Mouse (Mus musculus) lung, postnatal 0 days (tissue): ENCODE results near the gene Exosc5. TPM values are rescaled to one million over a fixed set of nuclear protein-coding genes. Genes with fewer than 3 reads are reported as not detected.
A peak's percentile ranks its signal among the peaks of the same experiment; 100 is the strongest.

ENCODE experiments used
- ATAC-seq: fragments of 200-750 bp; cut with Nextera tagmentation; 2 replicates; pipeline ENCODE4 v1.8.0; 2017; ENCODE audit warnings: moderate library complexity
- DNase-seq: peaks from one replicate; pipeline ENCODE4 v3.0.0-alpha.2; 2016; ENCODE audit warnings: low spot score
- H3K27ac ChIP-seq: fragments of 300-500 bp; sonication (generic); 2 replicates; pipeline ENCODE4 v1.5.1; 2014; ENCODE audit warnings: antibody characterized with exemption, mild to moderate bottlenecking, low read length, mixed read lengths
- H3K27me3 ChIP-seq: fragments of 300-500 bp; sonication (generic); replicated peaks from 2 replicates; pipeline ENCODE4 v1.6.1; 2014; ENCODE audit warnings: low read length, mixed read lengths; ENCODE audit not compliant: insufficient read depth
- H3K36me3 ChIP-seq: fragments of 300-500 bp; sonication (generic); 2 replicates; pipeline ENCODE4 v1.6.1; 2014; ENCODE audit warnings: low read length, mixed read lengths; ENCODE audit not compliant: insufficient read depth
- H3K4me1 ChIP-seq: fragments of 300-500 bp; sonication (generic); 2 replicates; pipeline ENCODE4 v1.6.1; 2014; ENCODE audit warnings: antibody characterized with exemption, low read depth, low read length, mixed read lengths; ENCODE audit not compliant: insufficient read depth
- H3K4me2 ChIP-seq: fragments of 300-500 bp; sonication (generic); replicated peaks from 2 replicates; pipeline ENCODE4 v1.6.1; 2014; ENCODE audit warnings: low read depth, mild to moderate bottlenecking, low read length, moderate library complexity, mixed read lengths
- H3K4me3 ChIP-seq: fragments of 300-500 bp; sonication (generic); 2 replicates; pipeline ENCODE4 v1.5.1; 2014; ENCODE audit warnings: low read depth, low read length
- H3K9ac ChIP-seq: fragments of 300-500 bp; sonication (generic); replicated peaks from 2 replicates; pipeline ENCODE4 v1.6.1; 2014; ENCODE audit warnings: low read depth, mild to moderate bottlenecking
- H3K9me3 ChIP-seq: fragments of 300-500 bp; sonication (generic); 2 replicates; pipeline ENCODE4 v1.6.1; 2016; ENCODE audit warnings: low read length, mixed read lengths
- CTCF ChIP-seq: IDR thresholded peaks from 2 replicates; pipeline ENCODE4 v1.5.1; 2016; ENCODE audit warnings: antibody characterized with exemption, mild to moderate bottlenecking
- EP300 ChIP-seq: IDR thresholded peaks from 2 replicates; pipeline ENCODE4 v1.6.1; 2016; ENCODE audit warnings: antibody characterized with exemption, mild to moderate bottlenecking, control low read depth
- WGBS: fragments of 180-500 bp; shearing (Covaris S2); extraction: QIAGEN DNeasy Blood & Tissue Kit; methylation state at CpG from one replicate; pipeline ENCODE4 v1.1.7; 2014; 5-methylcytosine and 5-hydroxymethylcytosine counted together
- polyA plus RNA-seq: library from polyadenylated mRNA; unstranded; fragments of >200 nt; fragmentation: Nextera tagmentation; extraction: Ambion mirVana; gene quantifications from 2 replicates; pipeline ENCODE4 v1.2.1, GENCODE M21; 2015

Gene Exosc5
- polyA plus RNA-seq, 1 experiment from 2014 or later = 49.7 TPM

DNA sequence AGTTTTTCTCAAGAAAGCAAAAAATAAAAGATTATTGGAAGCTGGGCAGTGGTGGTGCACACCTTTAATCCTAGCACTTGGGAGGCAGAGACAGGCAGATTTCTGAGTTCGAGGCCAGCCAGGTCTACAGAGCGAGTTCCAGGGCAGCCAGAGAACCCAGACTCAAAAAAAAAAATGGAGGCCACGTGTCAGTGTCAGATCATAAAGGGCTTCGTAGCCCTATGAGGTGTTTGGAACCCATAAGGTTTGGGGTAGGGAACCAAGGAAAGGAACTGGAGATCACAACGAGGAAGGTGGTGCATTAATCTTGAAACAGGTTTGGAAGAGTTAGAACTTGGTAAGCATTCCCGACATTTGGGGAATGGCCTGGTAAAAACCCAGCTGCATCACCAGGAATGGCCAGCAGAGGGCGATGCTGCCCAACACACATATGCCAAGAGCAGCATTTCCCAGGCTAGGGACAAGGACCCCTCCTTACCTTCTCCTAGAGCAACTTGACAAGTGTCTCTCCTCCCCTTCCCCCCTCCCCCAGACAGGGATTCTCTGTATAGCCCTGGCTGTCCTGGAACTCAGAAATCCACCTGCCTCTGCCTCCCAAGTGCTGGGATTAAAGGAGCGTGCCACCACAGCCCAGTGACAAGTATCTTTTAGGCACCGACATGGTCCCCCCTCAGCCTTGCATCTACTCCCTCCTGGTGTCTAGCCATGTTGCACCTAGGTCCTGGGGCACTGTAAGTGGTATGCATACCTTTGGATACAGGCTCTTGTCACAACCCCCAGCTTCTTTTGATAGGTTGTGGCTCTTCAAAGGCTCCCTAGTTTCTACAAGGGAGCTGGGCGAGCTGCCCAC is 61.0 kb downstream of the Exosc5 start:
- no peak for TF ChIP-seq EP300
- peak; percentile 96 for TF ChIP-seq CTCF
- Histone ChIP-seq H3K4me3 (no peak overlapping the region), H3K4me2 (peak overlapping the region; percentile 73; the same call in 1 of the 2 replicates), H3K27me3 (no peaks in the 10 kb centered on the region), H3K36me3 (peaks cover 36% of the 10 kb centered on the region; the same call in 1 of the 2 replicates), H3K27ac (no peak overlapping the region), H3K4me1 (no peaks in the 10 kb centered on the region), H3K9ac (no peak overlapping the region), H3K9me3 (no peaks in the 10 kb centered on the region)
- 58% methylated on average over 10 of the region's 10 CpGs for WGBS
- DNase-seq = peak; percentile 63
- ATAC-seq = peak; percentile 10; the same call in 1 of the 2 replicates

DNA sequence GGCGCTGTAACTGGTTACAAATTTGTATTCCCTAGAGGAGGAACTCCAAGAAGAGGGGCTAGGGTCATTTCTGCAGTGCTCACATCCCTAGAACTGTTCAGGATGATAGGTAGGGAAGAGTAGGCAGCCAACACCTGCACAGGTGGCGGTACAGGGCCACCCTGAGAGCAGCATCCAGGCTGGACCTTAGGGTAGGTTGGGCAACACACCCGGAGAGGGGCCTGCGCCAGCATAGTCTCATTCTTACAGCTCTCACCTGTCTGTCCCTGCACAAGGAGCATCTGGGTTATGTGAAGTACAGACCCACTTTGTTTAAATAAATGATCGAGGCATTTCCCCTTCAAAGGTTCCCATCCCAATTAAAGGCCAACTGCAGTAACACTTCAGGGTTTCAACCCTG is 61.8 kb downstream of the Exosc5 start:
- WGBS = 81% methylated on average over 5 of the region's 5 CpGs
- no peaks in the 10 kb centered on the region for H3K27me3 ChIP-seq
- H3K27ac ChIP-seq = no peak overlapping the region
- no peak overlapping the region for H3K4me2 ChIP-seq
- no peak overlapping the region for H3K9ac ChIP-seq
- H3K36me3 ChIP-seq = peaks cover 36% of the 10 kb centered on the region; the same call in 1 of the 2 replicates
- no peak for ATAC-seq
- H3K9me3 ChIP-seq = no peaks in the 10 kb centered on the region
- no peaks in the 10 kb centered on the region for H3K4me1 ChIP-seq
- TF ChIP-seq CTCF (no peak), EP300 (no peak)
- DNase-seq = no peak
- H3K4me3 ChIP-seq = no peak overlapping the region

Other genes starting within 250 kb of the Exosc5 start
- 31.9 and 38.1 TPM in 2 replicates for gene Cxcl17, start 246.3 kb upstream of the Exosc5 start, polyA plus RNA-seq
- gene Ceacam1, start 181.6 kb upstream of the Exosc5 start, polyA plus RNA-seq = 21.7 and 23.5 TPM in 2 replicates
- gene Ceacam2, start 119.3 kb upstream of the Exosc5 start, polyA plus RNA-seq = not detected in 2 replicates
- not detected in 2 replicates for gene Erich4, start 43.3 kb upstream of the Exosc5 start, polyA plus RNA-seq
- gene Dmac2, start 39.8 kb upstream of the Exosc5 start, polyA plus RNA-seq = 20.0 and 22.5 TPM in 2 replicates
- gene B3gnt8, start 32.5 kb upstream of the Exosc5 start, polyA plus RNA-seq = 10.1 and 10.9 TPM in 2 replicates
- gene Bckdha, start 183 bp upstream of the Exosc5 start, polyA plus RNA-seq = 61.8 and 71.7 TPM in 2 replicates
- 1.2 and 2.0 TPM in 2 replicates for gene Tmem91, start 16.0 kb downstream of the Exosc5 start, polyA plus RNA-seq
- 28.6 and 28.8 TPM in 2 replicates for gene B9d2, start 21.6 kb downstream of the Exosc5 start, polyA plus RNA-seq
- 6.6 and 9.0 TPM in 2 replicates for gene Tgfb1, start 27.8 kb downstream of the Exosc5 start, polyA plus RNA-seq
- 9.8 and 12.1 TPM in 2 replicates for gene Ccdc97, start 59.9 kb downstream of the Exosc5 start, polyA plus RNA-seq
- gene Hnrnpul1, start 95.6 kb downstream of the Exosc5 start, polyA plus RNA-seq = 32.4 and 34.5 TPM in 2 replicates
- 74.6 and 81.6 TPM in 2 replicates for gene Axl, start 129.5 kb downstream of the Exosc5 start, polyA plus RNA-seq
- gene Cyp2s1, start 157.7 kb downstream of the Exosc5 start, polyA plus RNA-seq = 51.9 and 53.1 TPM in 2 replicates
- gene Cyp2b10, start 238.5 kb downstream of the Exosc5 start, polyA plus RNA-seq = 8.3 and 11.8 TPM in 2 replicates